Mouse (Mus musculus): ENCODE data around the gene Bend7.

GRCm38 (mm10) chr2:4824067-4824466 is 106.4 kb downstream of the Bend7 start:
- TF ChIP-seq POLR2A (IDR thresholded peaks at IDR 0.05; ENCODE audit: low read depth, low read length): no peak
- no peak for TF ChIP-seq CTCF (IDR thresholded peaks at IDR 0.05; ENCODE audit: extremely low read depth, insufficient read length, insufficient replicate concordance, low read depth, low read length)
